Mouse (Mus musculus): ENCODE results near the gene Pla2g2f. TPM values are rescaled to one million over a fixed set of nuclear protein-coding genes. Genes with fewer than 3 reads are reported as not detected.

Pla2g2f gene
- total RNA-seq, 4 experiments from 2014 or later = 0.87 to 2.1 (median 1.1) TPM

DNA sequence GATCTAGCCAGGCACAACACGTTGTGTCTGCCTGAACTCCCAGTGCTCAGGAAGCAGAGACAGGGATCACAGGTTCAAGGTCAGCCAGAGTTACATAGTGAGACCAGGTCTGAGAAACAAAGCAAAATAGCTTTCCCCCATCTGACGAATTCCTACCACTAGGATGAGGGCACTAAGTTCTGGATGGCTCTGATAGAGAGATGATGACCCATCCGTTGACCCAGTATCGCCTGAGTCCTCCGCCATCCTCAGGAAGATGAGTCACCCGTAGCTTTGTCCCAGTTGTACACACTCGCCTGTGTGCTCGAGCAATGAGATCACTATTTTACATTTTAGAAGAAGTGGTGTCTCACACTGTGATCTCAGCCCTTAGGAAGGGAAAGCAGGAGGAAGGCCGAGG, 4.8 kb upstream of the Pla2g2f start:
- DNase-seq (ENCODE audit: low spot score in 2 of 2) = no peak

GRCm38 (mm10) chr4:138755983-138756382, 1.4 kb downstream of the Pla2g2f start:
- no peak for DNase-seq (ENCODE audit: low spot score in 2 of 2)

DNA sequence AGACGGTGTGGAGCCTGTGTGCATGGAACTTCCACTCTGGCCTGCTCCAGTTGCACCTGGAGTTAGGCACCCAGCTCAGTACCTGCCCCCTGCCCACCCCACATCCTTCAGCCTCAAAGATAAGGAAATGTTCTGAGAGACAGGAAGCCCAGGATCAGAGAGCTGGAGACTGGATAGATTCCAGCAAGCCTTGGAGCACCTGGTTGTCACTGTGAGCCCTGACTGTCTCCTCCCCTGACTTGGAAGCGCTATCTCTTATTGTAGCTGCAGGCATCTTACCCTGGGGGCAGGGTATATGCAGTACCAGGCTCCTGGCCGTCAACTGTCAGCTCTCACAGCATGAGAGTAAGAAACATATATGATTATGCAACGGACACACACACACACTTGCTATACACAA, 2.0 kb downstream of the Pla2g2f start:
- no peak for DNase-seq (ENCODE audit: low spot score in 2 of 2)

- no peak for DNase-seq (ENCODE audit: low spot score in 2 of 2)
Measured at GRCm38 (mm10) chr4:138754432-138754831, 3.0 kb downstream of the Pla2g2f start.

GRCm38 (mm10) chr4:138753608-138754007, 3.8 kb downstream of the Pla2g2f start:
- no peak for DNase-seq (ENCODE audit: low spot score in 2 of 2)

- no peak for DNase-seq (ENCODE audit: low spot score in 2 of 2)
Measured at GRCm38 (mm10) chr4:138752603-138753002, 4.8 kb downstream of the Pla2g2f start.

- peak; percentile 50 to 53 for DNase-seq (ENCODE audit: low spot score in 2 of 2)
Measured at GRCm38 (mm10) chr4:138748369-138749072, 8.9 kb downstream of the Pla2g2f start.

GRCm38 (mm10) chr4:138747851-138748250, 9.6 kb downstream of the Pla2g2f start:
- DNase-seq (ENCODE audit: low spot score in 2 of 2) = no peak

GRCm38 (mm10) chr4:138746866-138747265, 10.6 kb downstream of the Pla2g2f start:
- no peak for DNase-seq (ENCODE audit: low spot score in 2 of 2)

DNA sequence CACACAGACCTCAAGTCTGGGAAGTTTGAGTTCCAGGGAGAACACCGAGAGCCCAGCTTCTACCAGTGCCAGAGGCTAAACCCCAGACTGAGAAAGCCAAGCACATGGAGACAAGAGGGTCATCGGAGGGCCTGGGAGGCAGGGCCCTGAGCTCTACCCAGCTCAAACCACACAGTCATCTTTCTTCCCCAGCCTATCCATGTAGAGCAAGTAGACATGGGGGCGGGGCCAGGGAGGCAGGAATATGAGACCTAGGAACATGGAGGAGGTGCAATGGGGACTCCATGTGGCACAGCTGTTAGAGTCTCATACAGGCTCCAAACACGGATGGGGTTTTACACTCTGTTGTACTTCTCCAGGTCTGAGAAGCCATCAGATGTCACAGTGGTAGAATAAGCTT, 11.5 kb downstream of the Pla2g2f start:
- no peak for DNase-seq (ENCODE audit: low spot score in 2 of 2)

DNA sequence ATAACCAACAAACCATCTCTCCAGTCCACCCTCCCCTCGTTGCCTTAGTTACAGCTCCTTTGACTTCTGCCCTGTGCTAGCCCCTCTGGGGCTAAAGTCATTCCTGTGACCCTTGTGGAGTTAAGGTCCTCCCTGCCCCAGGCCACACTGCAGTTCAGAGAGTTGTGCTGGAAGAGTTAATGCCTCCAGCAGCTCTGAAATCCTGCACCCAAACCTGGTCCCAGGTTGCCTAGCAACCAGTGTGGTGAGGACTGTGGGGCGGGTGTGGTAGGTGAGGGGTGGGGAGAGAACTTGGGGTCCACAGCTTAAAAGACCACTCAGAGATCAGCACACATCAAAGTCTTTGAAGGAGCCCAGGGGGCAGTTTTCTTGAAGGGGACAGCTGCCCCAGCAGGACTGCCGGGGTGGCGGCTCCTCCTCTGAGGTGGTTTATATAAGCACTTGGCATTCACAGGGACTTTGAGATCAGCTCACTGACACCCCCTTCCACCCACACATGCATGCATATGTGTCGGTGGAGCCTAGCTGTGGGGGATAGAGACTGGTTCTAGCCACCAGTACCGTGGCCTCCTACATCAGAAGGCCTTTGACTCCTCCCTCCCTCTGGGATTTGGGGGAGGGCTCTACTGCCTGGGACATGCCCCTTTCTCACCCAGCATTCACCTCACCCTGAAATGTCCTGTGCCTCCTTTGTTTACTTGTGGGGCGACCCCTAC, 18.1 kb downstream of the Pla2g2f start:
- no peak for DNase-seq (ENCODE audit: low spot score in 2 of 2)

GRCm38 (mm10) chr4:138737031-138737430, 20.4 kb downstream of the Pla2g2f start, which contains the start of gene Ubxn10:
Gene Ubxn10 (minus strand): TSS chr4:138737167.
- DNase-seq (ENCODE audit: low spot score in 2 of 2) = no peak

- DNase-seq (ENCODE audit: low spot score in 2 of 2) = no peak
Measured at GRCm38 (mm10) chr4:138734863-138735262, 22.6 kb downstream of the Pla2g2f start.

DNA sequence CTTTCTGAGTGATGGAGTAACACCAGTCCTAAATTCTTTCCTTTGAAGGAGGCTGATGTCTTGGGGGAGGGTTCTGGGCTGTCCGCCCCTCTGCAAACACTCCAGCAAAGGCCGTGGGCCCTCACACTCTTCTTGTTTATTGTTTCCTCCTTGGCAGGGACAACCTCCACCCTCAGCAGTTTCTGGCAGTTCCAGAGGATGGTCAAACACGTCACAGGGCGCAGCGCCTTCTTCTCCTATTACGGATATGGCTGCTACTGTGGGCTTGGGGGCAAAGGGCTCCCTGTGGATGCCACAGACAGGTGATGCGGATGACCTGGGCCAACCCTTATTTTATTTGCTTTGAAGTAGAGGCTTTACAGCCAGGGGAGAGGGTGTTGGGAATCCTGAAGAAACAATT, 23.3 kb downstream of the Pla2g2f start:
- DNase-seq (ENCODE audit: low spot score in 2 of 2) = no peak

DNA sequence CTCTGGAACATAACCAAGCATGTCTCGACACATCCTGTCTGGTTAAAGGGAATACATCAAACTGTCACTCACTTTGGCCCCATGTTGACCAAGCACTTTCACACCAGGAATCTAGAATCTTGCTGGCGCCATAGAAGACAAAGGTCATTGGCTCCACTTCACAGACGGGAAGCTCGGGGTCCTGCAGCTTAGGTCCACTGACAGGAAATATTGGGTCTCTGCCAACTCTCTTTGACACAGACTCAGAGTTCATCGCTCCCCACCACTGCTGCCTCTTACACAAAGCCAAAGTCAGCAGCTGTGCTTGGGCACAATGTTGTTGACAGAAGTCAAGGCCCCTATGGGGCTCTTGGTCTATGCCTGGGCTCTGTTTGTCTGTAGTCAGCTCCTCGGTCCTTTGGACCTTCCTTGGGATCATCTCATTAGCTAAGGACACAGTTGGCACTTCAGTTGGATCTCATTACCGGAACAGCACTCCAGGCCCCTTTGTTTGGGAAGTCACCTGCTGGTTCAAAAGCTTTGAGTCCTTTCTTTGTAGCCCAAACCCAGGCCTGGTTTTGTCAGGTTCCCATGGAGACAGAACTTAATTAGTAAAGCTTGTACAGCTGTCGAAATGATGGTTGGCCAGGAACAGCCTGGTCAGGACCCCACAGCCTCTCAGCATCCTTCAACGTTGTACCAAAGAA, 28.3 kb downstream of the Pla2g2f start:
- no peak for DNase-seq (ENCODE audit: low spot score in 2 of 2)

DNA sequence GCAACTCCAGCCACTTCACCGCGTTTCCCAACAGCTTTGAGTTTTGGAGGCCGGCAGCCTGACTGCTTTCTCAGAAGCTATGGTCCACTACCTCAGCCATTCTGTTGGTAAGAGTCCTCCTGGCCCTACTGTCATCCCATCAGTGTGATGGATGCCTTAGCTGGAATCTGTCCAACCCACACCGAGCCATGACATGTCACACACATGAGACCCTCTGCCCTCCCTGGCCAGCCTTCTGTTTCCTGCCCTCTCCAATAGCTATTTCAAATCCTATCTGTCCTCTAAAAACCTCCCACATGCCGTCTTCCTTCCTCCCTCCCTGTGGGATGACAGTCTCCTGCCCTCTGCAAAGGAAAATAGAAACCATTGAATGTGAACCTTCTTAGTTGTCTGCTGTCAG, 31.7 kb downstream of the Pla2g2f start:
- DNase-seq (ENCODE audit: low spot score in 2 of 2) = no peak

DNA sequence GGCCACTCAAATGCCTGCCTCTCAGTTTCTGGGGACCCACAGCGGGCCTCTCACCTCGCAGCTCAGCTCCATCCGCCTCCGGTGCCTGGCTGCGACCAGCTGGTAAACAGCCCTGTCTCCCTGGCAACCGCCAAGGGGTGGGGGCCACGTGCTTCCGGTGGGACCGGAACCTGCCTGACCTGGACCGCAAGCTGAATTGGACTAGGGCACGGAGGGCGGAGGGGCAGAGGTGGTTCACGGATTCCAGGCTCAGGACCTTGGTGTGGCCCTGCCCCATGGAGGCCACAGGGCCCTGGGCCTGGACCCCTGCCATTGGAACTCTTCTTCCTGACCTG, 32.3 kb downstream of the Pla2g2f start:
- DNase-seq (ENCODE audit: low spot score in 2 of 2) = peak in 1 of 2 experiments; percentile 54

- peak; percentile 43 to 55 for DNase-seq (ENCODE audit: low spot score in 2 of 2)
Measured at GRCm38 (mm10) chr4:138724354-138725126, 32.9 kb downstream of the Pla2g2f start, which contains the start of gene Pla2g2c. Gene Pla2g2c (plus strand): TSS chr4:138724792.

DNA sequence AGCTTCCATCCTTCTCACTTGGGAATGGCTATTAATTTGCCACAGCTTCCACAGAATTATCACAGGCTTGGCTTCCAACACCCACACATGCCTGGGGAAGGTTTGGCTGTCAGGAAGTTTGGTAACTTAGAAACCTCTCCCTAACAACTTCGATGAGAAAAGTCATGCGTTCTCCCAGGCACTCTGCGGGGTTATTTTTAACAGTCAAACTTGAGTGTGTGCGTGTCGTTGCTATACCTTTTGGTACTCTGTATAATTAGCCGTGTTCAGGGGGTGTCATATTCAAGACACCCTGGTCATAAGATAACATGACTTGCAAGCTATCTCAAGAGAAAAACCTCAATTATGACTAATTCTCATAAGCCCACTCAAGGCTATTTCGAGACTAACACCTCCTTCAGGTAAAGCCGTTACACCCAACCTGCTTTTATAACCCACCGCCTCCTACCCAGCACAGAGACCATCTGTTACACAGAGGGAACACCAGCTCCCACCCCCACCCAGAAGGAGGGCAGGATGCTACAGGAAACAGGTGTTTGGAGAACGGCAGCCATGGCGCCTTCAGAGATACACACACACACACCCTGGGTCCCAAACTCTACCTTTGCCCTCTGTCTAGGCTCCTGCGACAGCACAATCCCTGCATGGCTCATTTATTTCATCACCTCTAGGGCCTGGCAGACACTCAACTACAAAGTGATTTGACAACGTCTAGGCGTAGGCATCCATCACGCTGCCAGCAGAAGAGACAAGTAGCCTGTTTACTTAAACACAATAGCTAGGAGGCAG, 33.7 kb downstream of the Pla2g2f start:
- peak; percentile 60 to 72 for DNase-seq (ENCODE audit: low spot score in 2 of 2)

DNA sequence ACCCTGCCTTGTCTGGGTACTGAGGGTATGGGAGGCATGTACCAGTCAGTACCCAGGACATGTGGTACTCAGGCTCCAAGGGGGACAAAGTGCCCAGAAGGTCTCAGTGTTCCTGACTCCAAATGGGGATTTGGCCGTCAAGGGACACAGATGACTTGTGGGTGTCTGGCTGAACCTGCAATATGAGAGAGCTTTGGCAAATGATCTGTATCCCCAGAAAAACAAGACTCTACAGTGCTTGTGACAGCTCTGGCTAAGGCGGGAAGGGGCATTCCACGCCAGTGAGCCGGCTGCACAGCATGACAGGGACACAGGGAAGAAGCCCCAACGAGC, 38.2 kb downstream of the Pla2g2f start:
- DNase-seq (ENCODE audit: low spot score in 2 of 2) = no peak
